Mouse (Mus musculus): ENCODE results near the gene Olfr206.

GRCm38 (mm10) chr16:59393300-59393699 lies 44.3 kb upstream of the Olfr206 start:
- TF ChIP-seq CTCF (IDR thresholded peaks at IDR 0.05; ENCODE audit: low read depth) (no peak), EP300 (optimal IDR thresholded peaks at IDR 0.05) (no peak)

All from stomach, postnatal 0 days (tissue).